Mouse (Mus musculus) CH12.LX (cell line): Measurements from ENCODE around the gene Mcmbp. TPM values are rescaled to one million over a fixed set of nuclear protein-coding genes. Genes with fewer than 3 reads are reported as not detected.

ENCODE experiments used
- DNase-seq: peaks from one replicate; pipeline ENCODE4 v3.0.0-alpha.2; 2013; ENCODE audit errors: extremely low read depth
- H3K27ac ChIP-seq: 2 replicates; pipeline ENCODE4 v1.5.1; 2012; ENCODE audit warnings: low read depth, mild to moderate bottlenecking, control low read depth, moderate library complexity; ENCODE audit not compliant: insufficient read depth
- H3K27me3 ChIP-seq: replicated peaks from 2 replicates; pipeline ENCODE3; 2012; ENCODE audit warnings: inconsistent platforms
- H3K36me3 ChIP-seq, 2 experiments: replicated peaks in 1 of 2; 2 replicates each; pipeline versions ENCODE3 to v1.6.1; 2012; ENCODE audit warnings: inconsistent platforms in 1 of 2, low read length in 1 of 2, mild to moderate bottlenecking in 1 of 2, mixed read lengths in 1 of 2, moderate library complexity in 1 of 2; ENCODE audit not compliant: control insufficient read depth in 1 of 2, insufficient read depth in 1 of 2
- H3K4me1 ChIP-seq, 2 experiments: 2 replicates each; pipeline ENCODE4 v1.6.1; 2012; ENCODE audit warnings: inconsistent platforms in 1 of 2, moderate library complexity in 1 of 2; ENCODE audit not compliant: insufficient read depth in 2 of 2, control insufficient read depth in 1 of 2
- H3K4me2 ChIP-seq: 2 replicates; pipeline ENCODE4 v1.6.1; 2012; ENCODE audit warnings: low read depth, mild to moderate bottlenecking, control low read depth; ENCODE audit not compliant: poor library complexity, insufficient read depth, severe bottlenecking
- H3K4me3 ChIP-seq, 3 experiments: fragments of 150-350 bp in 1 of 3; sonication (generic) in 1 of 3; replicated peaks in 1 of 3; 2 replicates each; pipeline versions ENCODE3 to v1.5.1; 2011 to 2012; ENCODE audit warnings: low read depth in 2 of 3, low read length in 2 of 3, mild to moderate bottlenecking in 2 of 3, moderate library complexity in 2 of 3, control low read depth in 1 of 3, improper control_type of control experiment in 1 of 3, inconsistent platforms in 1 of 3, mixed read lengths in 1 of 3; ENCODE audit not compliant: poor library complexity in 1 of 3
- H3K79me2 ChIP-seq: replicated peaks from 2 replicates; pipeline ENCODE4 v1.6.1; 2012; ENCODE audit warnings: mild to moderate bottlenecking, moderate library complexity; ENCODE audit not compliant: control insufficient read depth, poor library complexity, insufficient read depth, severe bottlenecking; ENCODE audit errors: extremely low read depth
- H3K9ac ChIP-seq: 2 replicates; pipeline ENCODE4 v1.6.1; 2012; ENCODE audit warnings: low read depth, mild to moderate bottlenecking, control low read depth, moderate library complexity; ENCODE audit not compliant: insufficient read depth
- H3K9me3 ChIP-seq: replicated peaks from 2 replicates; pipeline ENCODE3; 2012; ENCODE audit warnings: low read length, inconsistent platforms, mixed read lengths
- BHLHE40 ChIP-seq: IDR thresholded peaks from 2 replicates; pipeline ENCODE4 v1.6.1; 2011; ENCODE audit warnings: mild to moderate bottlenecking, low read depth, low read length, improper control_type of control experiment
- CTCF ChIP-seq, 2 experiments: IDR thresholded peaks in 1 of 2; conservative IDR thresholded peaks in 1 of 2; 2 replicates each; pipeline ENCODE4 v1.5.1; 2011 to 2012; ENCODE audit warnings: low read depth in 2 of 2, low read length in 2 of 2, improper control_type of control experiment in 1 of 2, inconsistent platforms in 1 of 2, mild to moderate bottlenecking in 1 of 2, moderate library complexity in 1 of 2
- ELF1 ChIP-seq: IDR thresholded peaks from 2 replicates; pipeline ENCODE4 v1.6.1; 2014; ENCODE audit warnings: low read depth, mild to moderate bottlenecking, inconsistent platforms, low read length, improper control_type of control experiment
- IRF4 ChIP-seq: IDR thresholded peaks from 2 replicates; pipeline ENCODE4 v1.6.1; 2014; ENCODE audit warnings: low read depth, mild to moderate bottlenecking, inconsistent platforms, low read length, improper control_type of control experiment
- JUND ChIP-seq: conservative IDR thresholded peaks from 2 replicates; pipeline ENCODE4 v1.6.1; 2011; ENCODE audit warnings: low read depth, low read length, improper control_type of control experiment
- KAT2A ChIP-seq: IDR thresholded peaks from 2 replicates; pipeline ENCODE4 v1.6.1; 2012; ENCODE audit warnings: low read length, improper control_type of control experiment, inconsistent platforms; ENCODE audit not compliant: insufficient replicate concordance
- MAFK ChIP-seq: IDR thresholded peaks from 2 replicates; pipeline ENCODE4 v1.6.1; 2011; ENCODE audit warnings: low read length, improper control_type of control experiment; ENCODE audit not compliant: insufficient replicate concordance
- NRF1 ChIP-seq: IDR thresholded peaks from 2 replicates; pipeline ENCODE4 v1.6.1; 2014; ENCODE audit warnings: low read depth, mild to moderate bottlenecking, inconsistent platforms, low read length, improper control_type of control experiment, moderate library complexity
- PAX5 ChIP-seq: IDR thresholded peaks from 2 replicates; pipeline ENCODE4 v1.6.1; 2012; ENCODE audit warnings: low read length, inconsistent platforms, mixed read lengths
- POLR2A ChIP-seq: IDR thresholded peaks from 2 replicates; pipeline ENCODE4 v1.6.1; 2011; ENCODE audit warnings: low read depth, mild to moderate bottlenecking, improper control_type of control experiment, low read length
- POLR2AphosphoS2 ChIP-seq: IDR thresholded peaks from 2 replicates; pipeline ENCODE4 v1.6.1; 2011; ENCODE audit warnings: low read depth, low read length, improper control_type of control experiment
- RAD21 ChIP-seq: IDR thresholded peaks from 2 replicates; pipeline ENCODE4 v1.6.1; 2011; ENCODE audit warnings: low read depth, mild to moderate bottlenecking, low read length, improper control_type of control experiment, moderate library complexity
- RCOR1 ChIP-seq: conservative IDR thresholded peaks from 2 replicates; pipeline ENCODE4 v1.6.1; 2012; ENCODE audit warnings: low read depth, mild to moderate bottlenecking, inconsistent platforms, low read length, improper control_type of control experiment
- TCF12 ChIP-seq: IDR thresholded peaks from 2 replicates; pipeline ENCODE4 v1.6.1; 2014; ENCODE audit warnings: low read depth, mild to moderate bottlenecking, inconsistent platforms, low read length, improper control_type of control experiment
- ZKSCAN1 ChIP-seq: IDR thresholded peaks from 2 replicates; pipeline ENCODE4 v1.6.1; 2012; ENCODE audit warnings: low read depth, inconsistent platforms, low read length, improper control_type of control experiment, borderline replicate concordance
- ZMIZ1 ChIP-seq: IDR thresholded peaks from 2 replicates; pipeline ENCODE4 v1.6.1; 2012; ENCODE audit warnings: low read depth, mild to moderate bottlenecking, inconsistent platforms, low read length, improper control_type of control experiment
- ZNF384 ChIP-seq: IDR thresholded peaks from 2 replicates; pipeline ENCODE4 v1.6.1; 2012; ENCODE audit warnings: low read depth, low read length, improper control_type of control experiment, inconsistent platforms
- dilution Hi-C: fragments of 300-500 bp; cut with MboI; formaldehyde crosslinking; loops from 2 replicates; pipeline ENCODE4 v1.14.3; 2020; ENCODE audit warnings: low sequenced_read_pairs; ENCODE audit not compliant: extremely low pct_unique_long_range_greater_than_20kb, extremely low pct_ligation_motif_present
- in situ Hi-C: fragments of 300-500 bp; cut with MboI; formaldehyde crosslinking; loops from 3 replicates; pipeline ENCODE4 v1.14.3; 2019; ENCODE audit warnings: low sequenced_read_pairs, low pct_ligation_motif_present, low pct_unique_long_range_greater_than_20kb, mixed read lengths
- polyA plus RNA-seq: library from polyadenylated mRNA; unstranded; fragments of >175 nt; gene quantifications from 2 replicates; pipeline ENCODE4 v1.2.1, GENCODE M21; 2012; ENCODE audit warnings: low read depth; ENCODE audit not compliant: insufficient read length
- total RNA-seq, 2 experiments: library from RNA; depleted of rRNA; stranded (reverse); fragments of 300-350 nt in 1 of 2; fragments of >200 nt in 1 of 2; gene quantifications; 2 replicates each; pipeline ENCODE4 v1.2.3; 2012 to 2014

The Mcmbp gene
- total and polyA plus RNA-seq, 3 experiments, result 45.2 to 75.7 (median 69.4) TPM

GRCm38 (mm10) chr7:128750296-128750695, 10.0 kb upstream of the Mcmbp start:
- H3K4me3 ChIP-seq, result no peak overlapping the region
- peaks cover 6 to 23% of the 10 kb centered on the region in 2 experiments for H3K4me1 ChIP-seq
- no peaks in the 10 kb centered on the region for H3K9me3 ChIP-seq
- H3K4me2 ChIP-seq, result no peak overlapping the region
- peaks cover 40% of the 10 kb centered on the region for H3K79me2 ChIP-seq
- no peaks in the 10 kb centered on the region for H3K27me3 ChIP-seq
- no peak overlapping the region for H3K9ac ChIP-seq
- no peak overlapping the region for H3K27ac ChIP-seq
- TF ChIP-seq TCF12, result no peak
- no peak for TF ChIP-seq BHLHE40
- no peak for TF ChIP-seq CTCF (conservative IDR thresholded peaks at IDR 0.05 in 1 of 2, IDR thresholded peaks at IDR 0.05 in 1 of 2; ENCODE audit: low read depth in 2 of 2, low read length in 2 of 2)
- TF ChIP-seq JUND, result no peak
- no peak for TF ChIP-seq NRF1
- TF ChIP-seq KAT2A, result no peak
- no peak for TF ChIP-seq PAX5
- no peak for TF ChIP-seq MAFK
- no peak for TF ChIP-seq RAD21
- TF ChIP-seq ZKSCAN1, result no peak
- TF ChIP-seq ZNF384, result no peak
- no peak for DNase-seq
- in situ Hi-C loops (loop anchor here (25.0 kb wide), 1 partner anchor 1762 kb away; the partner anchor contains the start of gene Ate1), dilution Hi-C loops (no loop called here)
- H3K36me3 ChIP-seq, result peaks cover 43 to 80% of the 10 kb centered on the region in 2 experiments

- H3K36me3 ChIP-seq, result peaks cover 28 to 64% of the 10 kb centered on the region in 2 experiments
- TF ChIP-seq RCOR1, result no peak
- TF ChIP-seq ZMIZ1, result no peak
- TF ChIP-seq POLR2A, result no peak
- no peak for TF ChIP-seq IRF4
- TF ChIP-seq ZKSCAN1, result no peak
- no peak for TF ChIP-seq ELF1
- no peak for TF ChIP-seq POLR2AphosphoS2
- no peak overlapping the region for H3K27ac ChIP-seq
- no peak overlapping the region for H3K9ac ChIP-seq
- in situ Hi-C loops, result no loop called here
- dilution Hi-C loops, result no loop called here
- no peak overlapping the region for H3K4me3 ChIP-seq
- no peaks in the 10 kb centered on the region for H3K9me3 ChIP-seq
- H3K27me3 ChIP-seq, result no peaks in the 10 kb centered on the region
- H3K4me1 ChIP-seq, result peaks cover 6 to 30% of the 10 kb centered on the region in 2 experiments
- no peak for DNase-seq
- peaks cover 44% of the 10 kb centered on the region for H3K79me2 ChIP-seq
- H3K4me2 ChIP-seq, result no peak overlapping the region
Measured at GRCm38 (mm10) chr7:128748758-128749157, 8.5 kb upstream of the Mcmbp start.
